Mouse (Mus musculus) MEL (cell line): ENCODE data around the gene Rsu1.

Source experiments
- CTCF ChIP-seq, 3 experiments: IDR thresholded peaks in 2 of 3; conservative IDR thresholded peaks in 1 of 3; 2 replicates each; pipeline ENCODE4 v1.5.1; 2011 to 2012; ENCODE audit warnings: low read length in 3 of 3, low read depth in 2 of 3, mild to moderate bottlenecking in 2 of 3, improper control_type of control experiment in 1 of 3, inconsistent platforms in 1 of 3, mixed read lengths in 1 of 3, moderate library complexity in 1 of 3; ENCODE audit not compliant: control insufficient read depth in 1 of 3, insufficient read depth in 1 of 3, poor library complexity in 1 of 3, severe bottlenecking in 1 of 3
- GABPA ChIP-seq: IDR thresholded peaks from 2 replicates; pipeline ENCODE4 v1.6.1; 2012; ENCODE audit warnings: low read depth, mild to moderate bottlenecking, inconsistent platforms, low read length, improper control_type of control experiment, moderate library complexity
- JUND ChIP-seq: IDR thresholded peaks from 2 replicates; pipeline ENCODE4 v1.6.1; 2011; ENCODE audit warnings: low read depth, mild to moderate bottlenecking, improper control_type of control experiment, low read length
- MAX ChIP-seq: IDR thresholded peaks from 2 replicates; pipeline ENCODE4 v1.6.1; 2011; ENCODE audit warnings: low read length, improper control_type of control experiment
- NELFE ChIP-seq: IDR thresholded peaks from 2 replicates; pipeline ENCODE4 v1.6.1; 2011; ENCODE audit warnings: low read depth, low read length, improper control_type of control experiment
- POLR2A ChIP-seq, 2 experiments: IDR thresholded peaks; 2 replicates each; pipeline ENCODE4 v1.6.1; 2011 to 2012; ENCODE audit warnings: low read length in 2 of 2, mild to moderate bottlenecking in 2 of 2, control low read depth in 1 of 2, improper control_type of control experiment in 1 of 2, low read depth in 1 of 2, moderate library complexity in 1 of 2; ENCODE audit not compliant: control insufficient read depth in 1 of 2, insufficient read depth in 1 of 2, poor library complexity in 1 of 2
- POLR2AphosphoS2 ChIP-seq: IDR thresholded peaks from 2 replicates; pipeline ENCODE4 v1.6.1; 2011; ENCODE audit warnings: low read length, improper control_type of control experiment
- RCOR1 ChIP-seq: IDR thresholded peaks from 2 replicates; pipeline ENCODE4 v1.6.1; 2012; ENCODE audit warnings: low read depth, mild to moderate bottlenecking, inconsistent platforms, low read length, improper control_type of control experiment
- SMC3 ChIP-seq: IDR thresholded peaks from 2 replicates; pipeline ENCODE4 v1.6.1; 2011; ENCODE audit warnings: low read depth, low read length, improper control_type of control experiment
- TAL1 ChIP-seq: IDR thresholded peaks from 2 replicates; pipeline ENCODE4 v1.6.1; 2012; ENCODE audit warnings: mild to moderate bottlenecking, inconsistent platforms, low read length, moderate library complexity, mixed read lengths
- TBP ChIP-seq: IDR thresholded peaks from 2 replicates; pipeline ENCODE4 v1.8.0; 2011; ENCODE audit warnings: low read depth, low read length, improper control_type of control experiment
- USF1 ChIP-seq: IDR thresholded peaks from 2 replicates; pipeline ENCODE4 v1.6.1; 2014; ENCODE audit warnings: low read depth, mild to moderate bottlenecking, inconsistent platforms, low read length, improper control_type of control experiment, moderate library complexity
- ZMIZ1 ChIP-seq: IDR thresholded peaks from 2 replicates; pipeline ENCODE4 v1.6.1; 2012; ENCODE audit warnings: low read depth, mild to moderate bottlenecking, inconsistent platforms, low read length, improper control_type of control experiment, moderate library complexity
- ZNF384 ChIP-seq: IDR thresholded peaks from 2 replicates; pipeline ENCODE4 v1.6.1; 2012; ENCODE audit warnings: low read depth, mild to moderate bottlenecking, inconsistent platforms, low read length, improper control_type of control experiment

DNA sequence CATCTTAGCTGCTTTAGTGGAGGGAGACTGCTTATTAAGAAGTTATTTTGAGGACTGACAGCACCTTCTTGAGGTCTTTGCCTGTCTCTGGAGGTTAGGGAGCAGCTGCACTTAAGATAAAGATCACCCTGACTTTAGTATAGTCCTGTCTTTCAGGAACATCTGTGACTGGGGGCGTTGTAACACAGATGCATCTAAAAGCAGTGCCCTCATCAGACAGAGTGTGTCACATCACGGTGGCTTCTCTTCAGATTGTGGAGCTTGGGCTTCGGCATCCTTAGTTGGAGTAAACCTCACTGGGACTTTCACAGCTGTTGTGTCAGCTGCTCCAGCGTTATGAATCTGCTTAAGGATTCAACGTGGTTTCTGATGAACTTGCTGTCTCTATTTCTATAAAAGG, 26.5 kb upstream of the Rsu1 start:
- TF ChIP-seq NELFE (no peak), RCOR1 (no peak), POLR2AphosphoS2 (no peak), GABPA (no peak), USF1 (no peak), CTCF (IDR thresholded peaks at IDR 0.05 in 2 of 3, conservative IDR thresholded peaks at IDR 0.05 in 1 of 3; ENCODE audit: control insufficient read depth in 1 of 3, insufficient read depth in 1 of 3, low read depth in 2 of 3, low read length in 3 of 3, poor library complexity in 1 of 3, severe bottlenecking in 1 of 3) (no peak), MAX (no peak), POLR2A (IDR thresholded peaks at IDR 0.05; ENCODE audit: control insufficient read depth in 1 of 2, insufficient read depth in 1 of 2, low read depth in 1 of 2, low read length in 2 of 2, poor library complexity in 1 of 2) (no peak), ZMIZ1 (no peak), TAL1 (no peak), SMC3 (no peak), TBP (no peak), JUND (no peak), ZNF384 (no peak)
